Mouse (Mus musculus) cerebellum, adult 2 months (tissue): ENCODE data around the gene Nnat.

Experiments used
- CTCF ChIP-seq: fragments of 200-500 bp; IDR thresholded peaks from 2 replicates; pipeline ENCODE4 v1.5.1; 2011; ENCODE audit warnings: low read depth, mild to moderate bottlenecking, control low read depth, low read length, moderate library complexity, borderline replicate concordance; ENCODE audit not compliant: insufficient read depth
- POLR2A ChIP-seq: fragments of 200-500 bp; IDR thresholded peaks from 2 replicates; pipeline ENCODE4 v1.6.1; 2011; ENCODE audit warnings: low read length, control low read depth, borderline replicate concordance; ENCODE audit not compliant: insufficient read depth

DNA sequence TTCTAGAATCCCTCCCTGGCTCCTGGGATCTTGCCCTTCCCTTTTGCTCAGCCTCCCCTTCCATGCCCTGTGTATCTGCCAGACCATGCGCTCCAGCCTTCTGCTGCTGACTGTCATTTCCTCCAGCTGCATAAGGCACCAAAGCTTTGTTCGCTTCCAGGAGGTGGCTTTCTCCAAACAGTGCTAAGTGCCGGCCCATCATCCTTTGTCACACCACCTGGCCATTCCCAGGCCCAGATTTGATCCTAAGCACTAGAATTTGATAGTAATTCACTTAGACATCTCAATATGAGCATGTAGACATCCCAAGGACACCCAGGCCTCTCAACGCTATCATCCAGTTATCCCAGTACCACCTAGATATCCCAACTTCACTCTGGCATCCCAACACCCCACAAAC is 25.7 kb upstream of the Nnat start:
- TF ChIP-seq POLR2A: no peak
- TF ChIP-seq CTCF: no peak
